ENCODE assay signal across 14 mouse cellular contexts in genomic region chr19:54040356-54041028, GRCm38 (mm10). TPM values are rescaled to one million over a fixed set of nuclear protein-coding genes. Genes with fewer than 3 reads are reported as not detected.
DNase-seq lines count a peak whose midpoint lies in the region; ATAC-seq lines count a peak whose summit lies in the region.
"Had no signal": no experiment of that assay in that cellular context is flagged by ENCODE, and none has a peak within 500 bp of the region (broad histone marks: within the 10 kb centered on the region; RNA-seq: fewer than 3 reads in every experiment).

No protein-coding gene starts in this region.

- no peak overlapping the region for H3K27ac ChIP-seq in heart, embryonic 13.5 days (replicated peaks)
- H3K27ac ChIP-seq in neural tube, embryonic 15.5 days (replicated peaks): no peak overlapping the region
- H3K27ac ChIP-seq: forebrain, embryonic 10.5 days; limb, embryonic 15.5 days; macrophage had no signal

- ATAC-seq in heart, embryonic 13.5 days (ENCODE audit: extremely low read depth, insufficient number of reproducible peaks, low FRiP score, low TSS enrichment): no peak
- no peak for ATAC-seq in neural tube, embryonic 15.5 days (ENCODE audit: low FRiP score)

- WGBS in heart, embryonic 13.5 days: 45% methylated on average over 4 of the region's 4 CpGs
- 54% methylated on average over 4 of the region's 4 CpGs for WGBS in neural tube, embryonic 15.5 days

- H3K4me3 ChIP-seq in heart, embryonic 13.5 days: no peak overlapping the region
- no peak overlapping the region for H3K4me3 ChIP-seq in neural tube, embryonic 15.5 days (replicated peaks)
- H3K4me3 ChIP-seq: forebrain, embryonic 10.5 days; limb, embryonic 15.5 days had no signal

- H3K9ac ChIP-seq in heart, embryonic 13.5 days: no peak overlapping the region
- H3K9ac ChIP-seq in neural tube, embryonic 15.5 days (replicated peaks): no peak overlapping the region
- H3K9ac ChIP-seq: limb, embryonic 15.5 days had no signal

- H3K36me3 ChIP-seq in heart, embryonic 13.5 days: peaks cover 11% of the 10 kb centered on the region
- H3K36me3 ChIP-seq in neural tube, embryonic 15.5 days: peaks cover 9% of the 10 kb centered on the region; the same call in 1 of the 2 replicates

- intact Hi-C loops in heart, postnatal 25 days (cut with DNase I): loop anchor here (5.0 kb wide), 1 partner anchor 492 kb away; no protein-coding TSS in a partner anchor

- peaks cover 10% of the 10 kb centered on the region for H3K4me1 ChIP-seq in heart, embryonic 13.5 days
- H3K4me1 ChIP-seq in neural tube, embryonic 15.5 days: peaks cover 8% of the 10 kb centered on the region

- peaks cover 27% of the 10 kb centered on the region for H3K27me3 ChIP-seq in heart, embryonic 13.5 days (replicated peaks)
- H3K27me3 ChIP-seq in neural tube, embryonic 15.5 days (replicated peaks): no peaks in the 10 kb centered on the region

- peak overlapping the region; percentile 6; the same call in 1 of the 2 replicates for H3K4me2 ChIP-seq in heart, embryonic 13.5 days
- peak overlapping the region; percentile 11; the same call in 1 of the 2 replicates for H3K4me2 ChIP-seq in neural tube, embryonic 15.5 days
- H3K4me2 ChIP-seq: heart, embryonic 11.5 days; limb, embryonic 15.5 days had no signal

- no peaks in the 10 kb centered on the region for H3K9me3 ChIP-seq in heart, embryonic 13.5 days
- H3K9me3 ChIP-seq in neural tube, embryonic 15.5 days (replicated peaks): no peaks in the 10 kb centered on the region
- H3K9me3 ChIP-seq: forebrain, embryonic 10.5 days; limb, embryonic 15.5 days had no signal

- no peak for DNase-seq in heart, postnatal 25 days (ENCODE audit: low spot score)
- DNase-seq in neural tube, embryonic 10.5 days (ENCODE audit: extremely low spot score, low spot score): no peak
- DNase-seq in lung, postnatal 4 days: peak; percentile 13 to 32
- no peak for DNase-seq in kidney, adult 9 months
- DNase-seq in thymus, postnatal 14 days: no peak
- DNase-seq: gastrocnemius, postnatal 36 days; kidney, postnatal 14 days; layer of hippocampus, adult 9-11 months had no signal

RNA-seq across cellular contexts. Expression of gene Adra2a, which starts 3.5 kb away (rescaled TPM):
- polyA plus RNA-seq in heart, embryonic 13.5 days (2015; fragmentation: Nextera tagmentation; extraction: Ambion mirVana): not detected in 2 replicates
- under 1 TPM; 0.20 to 0.36 TPM for total RNA-seq in heart, postnatal 25 days (2021)
- 3.9 and 4.6 TPM in 2 replicates for polyA plus RNA-seq in neural tube, embryonic 15.5 days (2015; fragmentation: Nextera tagmentation; extraction: Ambion mirVana)
- polyA plus RNA-seq: macrophage had no signal

Comparison
In these comparisons a context has a peak if more than half of its experiments do, and no peak if none do; other contexts are left out.
1. DNase-seq: peak in lung, postnatal 4 days (2 of 2); none in heart, postnatal 25 days (single experiment), neural tube, embryonic 10.5 days (single experiment), kidney, adult 9 months (single experiment) and thymus, postnatal 14 days (single experiment).